Mouse (Mus musculus) limb, embryonic 13.5 days (tissue): ENCODE data around the gene Slc35b4. TPM values are rescaled to one million over a fixed set of nuclear protein-coding genes. Genes with fewer than 3 reads are reported as not detected.

Experiments
- polyA plus RNA-seq: library from polyadenylated mRNA; unstranded; fragments of >200 nt; fragmentation: Nextera tagmentation; extraction: Ambion mirVana; gene quantifications from 2 replicates; pipeline ENCODE4 v1.2.1, GENCODE M21; 2015

Slc35b4 gene
- polyA plus RNA-seq, 1 experiment from 2014 or later = 50.8 TPM

Other genes starting within 250 kb of the Slc35b4 start
- 0.47 and 0.54 TPM in 2 replicates for gene Lrguk, start 147.7 kb downstream of the Slc35b4 start, polyA plus RNA-seq
- 196 and 199 TPM in 2 replicates for gene Akr1b3, start 140.4 kb upstream of the Slc35b4 start, polyA plus RNA-seq
- gene Akr1b8, start 177.0 kb upstream of the Slc35b4 start, polyA plus RNA-seq = 9.0 and 10.0 TPM in 2 replicates
- 11.2 and 12.1 TPM in 2 replicates for gene Akr1b10, start 207.1 kb upstream of the Slc35b4 start, polyA plus RNA-seq
- 0.14 TPM in 1 of 2 replicates, not detected in the other for gene Akr1b7, start 235.2 kb upstream of the Slc35b4 start, polyA plus RNA-seq